Mouse (Mus musculus) megakaryocyte, embryonic 14.5 days (primary cell): Measurements from ENCODE around the gene Cyp2u1. TPM values are rescaled to one million over a fixed set of nuclear protein-coding genes. Genes with fewer than 3 reads are reported as not detected.

Source experiments
- H3K27me3 ChIP-seq: replicated peaks from 2 replicates; pipeline ENCODE3; 2012; ENCODE audit warnings: inconsistent platforms
- H3K36me3 ChIP-seq: replicated peaks from 2 replicates; pipeline ENCODE3; 2012; ENCODE audit warnings: low read length, inconsistent platforms, mixed read lengths
- H3K4me1 ChIP-seq: 2 replicates; pipeline ENCODE4 v1.6.1; 2012; ENCODE audit warnings: inconsistent platforms
- H3K4me3 ChIP-seq: replicated peaks from 2 replicates; pipeline ENCODE3; 2012; ENCODE audit warnings: moderate library complexity, mild to moderate bottlenecking, inconsistent platforms
- H3K9me3 ChIP-seq: 2 replicates; pipeline ENCODE4 v1.6.1; 2012; ENCODE audit warnings: inconsistent platforms
- FLI1 ChIP-seq: IDR thresholded peaks from 2 replicates; pipeline ENCODE4 v1.6.1; 2012; ENCODE audit warnings: low read length, inconsistent platforms, mixed read lengths
- GATA1 ChIP-seq: IDR thresholded peaks from 3 replicates; pipeline ENCODE4 v1.6.1; 2012; ENCODE audit warnings: mixed read lengths, low read length, inconsistent platforms, borderline replicate concordance
- polyA plus RNA-seq: library from polyadenylated mRNA; stranded (reverse); fragments of >175 nt; gene quantifications from 2 replicates; pipeline ENCODE4 v1.2.3, GENCODE M21; 2012; ENCODE audit warnings: low replicate concordance; ENCODE audit not compliant: insufficient read depth

The Cyp2u1 gene
- polyA plus RNA-seq, 1 experiment, result not detected

DNA sequence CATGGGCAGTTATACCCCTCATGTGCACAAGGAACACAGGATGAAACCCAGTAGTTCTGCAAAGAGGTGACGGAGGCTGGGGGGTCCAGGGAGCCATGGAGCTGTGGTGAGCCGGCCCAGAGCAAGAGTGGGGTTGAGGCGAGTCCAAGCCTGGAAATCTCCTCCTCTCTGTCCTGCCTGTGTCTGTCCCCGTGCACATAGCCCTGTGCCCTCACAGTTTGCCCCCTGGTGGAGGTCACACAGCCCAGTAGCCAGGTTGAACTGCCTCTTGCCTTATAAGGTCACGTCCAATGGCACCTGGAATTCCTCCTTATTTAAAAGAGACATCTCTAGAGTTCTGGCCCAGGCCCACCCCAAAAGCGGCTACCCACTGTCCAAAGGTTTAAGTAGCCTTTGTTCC lies 55.6 kb downstream of the Cyp2u1 start:
- Histone ChIP-seq H3K9me3 (no peaks in the 10 kb centered on the region), H3K4me1 (peaks cover 11% of the 10 kb centered on the region), H3K36me3 (peaks cover 65% of the 10 kb centered on the region), H3K4me3 (no peak overlapping the region), H3K27me3 (no peaks in the 10 kb centered on the region)
- TF ChIP-seq GATA1 (no peak), FLI1 (no peak)

DNA sequence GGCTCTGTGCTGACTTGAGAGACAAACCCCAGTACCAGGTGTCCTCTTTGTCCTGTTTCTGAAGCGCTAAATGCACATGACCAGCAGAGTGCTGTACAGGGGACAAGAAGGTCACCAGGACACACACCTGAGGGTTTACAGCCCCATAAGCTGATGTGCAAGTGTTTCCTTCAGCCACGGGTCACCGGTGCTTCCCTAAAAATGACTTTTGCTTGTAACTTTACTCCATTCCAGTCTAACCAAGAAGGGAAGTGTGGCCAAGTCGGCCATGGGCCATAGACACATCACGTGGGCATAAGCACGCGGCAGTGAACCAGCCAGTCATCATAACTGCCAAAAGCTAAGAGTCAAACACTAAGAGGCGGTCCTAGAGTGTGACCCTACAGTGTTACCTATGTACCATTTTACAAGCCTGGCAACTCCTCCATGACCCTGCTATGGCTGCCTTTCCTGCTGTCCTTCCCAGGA lies 56.4 kb downstream of the Cyp2u1 start:
- Histone ChIP-seq H3K4me1 (peaks cover 11% of the 10 kb centered on the region), H3K9me3 (no peaks in the 10 kb centered on the region), H3K4me3 (no peak overlapping the region), H3K27me3 (no peaks in the 10 kb centered on the region), H3K36me3 (peaks cover 68% of the 10 kb centered on the region)
- TF ChIP-seq FLI1, result no peak
- no peak for TF ChIP-seq GATA1

DNA sequence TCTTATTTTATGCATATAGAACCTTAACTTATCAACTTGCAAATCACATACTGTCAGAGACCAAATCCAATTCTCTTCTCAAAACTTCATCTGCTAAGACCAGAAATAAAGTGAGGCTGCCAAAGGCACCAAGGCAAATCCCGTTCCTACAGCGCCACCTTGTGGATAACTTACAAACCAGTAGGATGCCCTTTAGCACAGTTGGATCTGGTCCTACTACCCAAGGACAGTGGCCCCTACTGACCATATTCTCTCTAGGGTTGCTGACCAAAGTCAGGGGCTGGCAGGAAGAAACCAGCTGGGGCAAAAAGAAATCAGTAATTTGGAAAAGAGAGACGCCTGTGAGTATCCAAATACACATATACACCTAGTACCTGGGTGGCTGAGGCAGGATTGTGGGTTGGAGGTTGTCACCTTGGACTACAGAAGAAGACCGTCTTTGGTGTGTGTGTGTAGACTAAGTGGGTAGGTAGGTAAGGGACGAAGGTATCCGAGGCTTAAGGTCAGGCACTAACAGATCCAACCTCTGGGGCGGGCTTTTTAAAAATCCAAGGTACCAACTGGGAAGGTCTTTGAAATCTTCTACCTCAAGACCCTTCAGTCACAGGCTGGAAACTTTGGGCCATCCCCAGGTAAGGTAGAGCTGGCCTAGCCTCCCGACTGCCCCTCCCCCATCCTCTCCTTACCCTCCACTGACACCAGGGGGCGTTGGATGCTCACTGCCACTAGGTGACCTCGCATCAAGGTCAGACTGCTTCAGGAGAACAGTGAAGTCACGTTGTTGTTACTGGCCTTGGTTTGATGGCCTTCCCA lies 57.1 kb downstream of the Cyp2u1 start:
- Histone ChIP-seq H3K27me3 (no peaks in the 10 kb centered on the region), H3K9me3 (no peaks in the 10 kb centered on the region), H3K4me1 (peaks cover 11% of the 10 kb centered on the region), H3K36me3 (peaks cover 70% of the 10 kb centered on the region), H3K4me3 (no peak overlapping the region)
- TF ChIP-seq GATA1 (no peak), FLI1 (no peak)

Other genes with a start within 250 kb of the Cyp2u1 start
- gene Lef1, start 192.8 kb downstream of the Cyp2u1 start, polyA plus RNA-seq, result 0.87 TPM in 1 of 2 replicates, not detected in the other
- gene Hadh, start 31.1 kb downstream of the Cyp2u1 start, polyA plus RNA-seq, result 6.1 and 16.7 TPM in 2 replicates
- 0.04 TPM in 1 of 2 replicates, not detected in the other for gene Sgms2, start 188.2 kb upstream of the Cyp2u1 start, polyA plus RNA-seq